Mouse (Mus musculus): ENCODE measurements at regions not wholly inside any gene's neighbourhood (a gene's known extent, or its start where the extent isn't known, plus 50 kb on each side); places are given as distances from the start of the nearest gene placed in this dataset.
A peak's percentile ranks its signal among the peaks of the same experiment; 100 is the strongest.

GRCm38 (mm10) chr16:86124182-86124581, 222.6 kb upstream of the Adamts5 start:
- Histone ChIP-seq H3K9me3 (replicated peaks; ENCODE audit: control insufficient read depth, low read length, poor library complexity, severe bottlenecking) (no peaks in the 10 kb centered on the region), H3K9ac (ENCODE audit: low read depth, low read length) (no peak overlapping the region), H3K4me3 (ENCODE audit: low read depth, low read length) (no peak overlapping the region), H3K27me3 (ENCODE audit: control insufficient read depth, insufficient read depth, low read depth, low read length) (no peaks in the 10 kb centered on the region), H3K27ac (ENCODE audit: low read length) (no peak overlapping the region), H3K4me2 (ENCODE audit: low read length) (no peak overlapping the region), H3K4me1 (ENCODE audit: control insufficient read depth, insufficient read depth, low read length) (no peaks in the 10 kb centered on the region), H3K36me3 (ENCODE audit: control insufficient read depth, insufficient read depth, low read length) (no peaks in the 10 kb centered on the region)
- 92% methylated on average over 1 of the region's 1 CpGs for WGBS
- no peak for ATAC-seq

GRCm38 (mm10) chr16:86122936-86123335, 221.3 kb upstream of the Adamts5 start:
- H3K4me3 ChIP-seq (ENCODE audit: low read depth, low read length), result no peak overlapping the region
- no peak overlapping the region for H3K27ac ChIP-seq (ENCODE audit: low read length)
- no peaks in the 10 kb centered on the region for H3K9me3 ChIP-seq (replicated peaks; ENCODE audit: control insufficient read depth, low read length, poor library complexity, severe bottlenecking)
- H3K9ac ChIP-seq (ENCODE audit: low read depth, low read length), result no peak overlapping the region
- H3K27me3 ChIP-seq (ENCODE audit: control insufficient read depth, insufficient read depth, low read depth, low read length), result no peaks in the 10 kb centered on the region
- no peaks in the 10 kb centered on the region for H3K36me3 ChIP-seq (ENCODE audit: control insufficient read depth, insufficient read depth, low read length)
- WGBS, result 42% methylated on average over 1 of the region's 1 CpGs
- H3K4me2 ChIP-seq (ENCODE audit: low read length), result no peak overlapping the region
- ATAC-seq, result no peak
- H3K4me1 ChIP-seq (ENCODE audit: control insufficient read depth, insufficient read depth, low read length), result no peaks in the 10 kb centered on the region

- ATAC-seq, result no peak
- no peak overlapping the region for H3K9ac ChIP-seq (ENCODE audit: low read depth, low read length)
- no peak overlapping the region for H3K4me2 ChIP-seq (ENCODE audit: low read length)
These were observed 216.3 kb upstream of the Adamts5 start for GRCm38 (mm10) chr16:86117959-86118358.

GRCm38 (mm10) chr16:86115587-86116376, 214.2 kb upstream of the Adamts5 start:
- WGBS, result 72% methylated on average over 2 of the region's 2 CpGs
- no peak overlapping the region for H3K4me2 ChIP-seq (ENCODE audit: low read length)
- no peaks in the 10 kb centered on the region for H3K9me3 ChIP-seq (replicated peaks; ENCODE audit: control insufficient read depth, low read length, poor library complexity, severe bottlenecking)
- no peak overlapping the region for H3K4me3 ChIP-seq (ENCODE audit: low read depth, low read length)
- no peaks in the 10 kb centered on the region for H3K4me1 ChIP-seq (ENCODE audit: control insufficient read depth, insufficient read depth, low read length)
- no peak overlapping the region for H3K27ac ChIP-seq (ENCODE audit: low read length)
- no peaks in the 10 kb centered on the region for H3K36me3 ChIP-seq (ENCODE audit: control insufficient read depth, insufficient read depth, low read length)
- H3K27me3 ChIP-seq (ENCODE audit: control insufficient read depth, insufficient read depth, low read depth, low read length), result no peaks in the 10 kb centered on the region
- no peak for ATAC-seq
- no peak overlapping the region for H3K9ac ChIP-seq (ENCODE audit: low read depth, low read length)

More at GRCm38 (mm10) chr16:86117959-86118358, 216.3 kb upstream of the Adamts5 start:
- H3K27me3 ChIP-seq (ENCODE audit: control insufficient read depth, insufficient read depth, low read depth, low read length), result no peaks in the 10 kb centered on the region
- H3K9me3 ChIP-seq (replicated peaks; ENCODE audit: control insufficient read depth, low read length, poor library complexity, severe bottlenecking), result no peaks in the 10 kb centered on the region
- no peaks in the 10 kb centered on the region for H3K36me3 ChIP-seq (ENCODE audit: control insufficient read depth, insufficient read depth, low read length)
- H3K4me1 ChIP-seq (ENCODE audit: control insufficient read depth, insufficient read depth, low read length), result no peaks in the 10 kb centered on the region
- H3K27ac ChIP-seq (ENCODE audit: low read length), result no peak overlapping the region
- H3K4me3 ChIP-seq (ENCODE audit: low read depth, low read length), result no peak overlapping the region

GRCm38 (mm10) chr16:86094461-86094860, 192.8 kb upstream of the Adamts5 start:
- ATAC-seq, result no peak
- Histone ChIP-seq H3K4me1 (ENCODE audit: control insufficient read depth, insufficient read depth, low read length) (no peaks in the 10 kb centered on the region), H3K4me3 (ENCODE audit: low read depth, low read length) (no peak overlapping the region), H3K27me3 (ENCODE audit: control insufficient read depth, insufficient read depth, low read depth, low read length) (no peaks in the 10 kb centered on the region), H3K9ac (ENCODE audit: low read depth, low read length) (no peak overlapping the region), H3K27ac (ENCODE audit: low read length) (no peak overlapping the region), H3K9me3 (replicated peaks; ENCODE audit: control insufficient read depth, low read length, poor library complexity, severe bottlenecking) (no peaks in the 10 kb centered on the region), H3K36me3 (ENCODE audit: control insufficient read depth, insufficient read depth, low read length) (no peaks in the 10 kb centered on the region), H3K4me2 (ENCODE audit: low read length) (no peak overlapping the region)
- WGBS, result 94% methylated on average over 2 of the region's 2 CpGs

- H3K4me1 ChIP-seq (ENCODE audit: control insufficient read depth, insufficient read depth, low read length), result no peaks in the 10 kb centered on the region
- no peaks in the 10 kb centered on the region for H3K9me3 ChIP-seq (replicated peaks; ENCODE audit: control insufficient read depth, low read length, poor library complexity, severe bottlenecking)
- H3K36me3 ChIP-seq (ENCODE audit: control insufficient read depth, insufficient read depth, low read length), result no peaks in the 10 kb centered on the region
- H3K4me2 ChIP-seq (ENCODE audit: low read length), result no peak overlapping the region
- H3K4me3 ChIP-seq (ENCODE audit: low read depth, low read length), result no peak overlapping the region
- no peaks in the 10 kb centered on the region for H3K27me3 ChIP-seq (ENCODE audit: control insufficient read depth, insufficient read depth, low read depth, low read length)
- H3K27ac ChIP-seq (ENCODE audit: low read length), result no peak overlapping the region
- 94% methylated on average over 6 of the region's 6 CpGs for WGBS
- ATAC-seq, result no peak
- H3K9ac ChIP-seq (ENCODE audit: low read depth, low read length), result no peak overlapping the region
These were observed 188.5 kb upstream of the Adamts5 start for GRCm38 (mm10) chr16:86090175-86090574.

GRCm38 (mm10) chr16:86087421-86087820, 185.8 kb upstream of the Adamts5 start:
- Histone ChIP-seq H3K36me3 (ENCODE audit: control insufficient read depth, insufficient read depth, low read length) (no peaks in the 10 kb centered on the region), H3K27me3 (ENCODE audit: control insufficient read depth, insufficient read depth, low read depth, low read length) (no peaks in the 10 kb centered on the region), H3K27ac (ENCODE audit: low read length) (no peak overlapping the region), H3K9me3 (replicated peaks; ENCODE audit: control insufficient read depth, low read length, poor library complexity, severe bottlenecking) (no peaks in the 10 kb centered on the region), H3K4me3 (ENCODE audit: low read depth, low read length) (no peak overlapping the region), H3K4me2 (ENCODE audit: low read length) (no peak overlapping the region), H3K9ac (ENCODE audit: low read depth, low read length) (no peak overlapping the region), H3K4me1 (ENCODE audit: control insufficient read depth, insufficient read depth, low read length) (no peaks in the 10 kb centered on the region)
- WGBS, result 95% methylated on average over 3 of the region's 3 CpGs
- ATAC-seq, result no peak

GRCm38 (mm10) chr16:86067628-86068364, 166.2 kb upstream of the Adamts5 start:
- H3K4me3 ChIP-seq (ENCODE audit: low read depth, low read length), result no peak overlapping the region
- no peak overlapping the region for H3K4me2 ChIP-seq (ENCODE audit: low read length)
- peak; percentile 64 for ATAC-seq
- no peaks in the 10 kb centered on the region for H3K27me3 ChIP-seq (ENCODE audit: control insufficient read depth, insufficient read depth, low read depth, low read length)
- 8% methylated on average over 3 of the region's 3 CpGs for WGBS
- no peak overlapping the region for H3K9ac ChIP-seq (ENCODE audit: low read depth, low read length)
- H3K27ac ChIP-seq (ENCODE audit: low read length), result no peak overlapping the region
- H3K36me3 ChIP-seq (ENCODE audit: control insufficient read depth, insufficient read depth, low read length), result no peaks in the 10 kb centered on the region
- no peaks in the 10 kb centered on the region for H3K9me3 ChIP-seq (replicated peaks; ENCODE audit: control insufficient read depth, low read length, poor library complexity, severe bottlenecking)
- H3K4me1 ChIP-seq (ENCODE audit: control insufficient read depth, insufficient read depth, low read length), result no peaks in the 10 kb centered on the region

GRCm38 (mm10) chr16:86060087-86060486, 158.5 kb upstream of the Adamts5 start:
- Histone ChIP-seq H3K36me3 (ENCODE audit: control insufficient read depth, insufficient read depth, low read length) (no peaks in the 10 kb centered on the region), H3K27ac (ENCODE audit: low read length) (no peak overlapping the region), H3K4me2 (ENCODE audit: low read length) (no peak overlapping the region), H3K4me1 (ENCODE audit: control insufficient read depth, insufficient read depth, low read length) (no peaks in the 10 kb centered on the region), H3K9ac (ENCODE audit: low read depth, low read length) (no peak overlapping the region), H3K27me3 (ENCODE audit: control insufficient read depth, insufficient read depth, low read depth, low read length) (no peaks in the 10 kb centered on the region), H3K4me3 (ENCODE audit: low read depth, low read length) (no peak overlapping the region), H3K9me3 (replicated peaks; ENCODE audit: control insufficient read depth, low read length, poor library complexity, severe bottlenecking) (no peaks in the 10 kb centered on the region)
- no peak for ATAC-seq
- WGBS, result 82% methylated on average over 5 of the region's 5 CpGs
